Mouse (Mus musculus) layer of hippocampus, adult 18-20 months (tissue): Measurements from ENCODE around the gene Olfr809. TPM values are rescaled to one million over a fixed set of nuclear protein-coding genes. Genes with fewer than 3 reads are reported as not detected.

Experiments used
- DNase-seq, 2 experiments: peaks; one replicate each; pipeline ENCODE4 v3.0.0; 2022; ENCODE audit warnings: low spot score in 2 of 2
- long read RNA-seq: library from polyadenylated mRNA; stranded (forward); transcript quantifications from one replicate; pipeline ENCODE4 v2.0.0, GENCODE M21; 2021
- microRNA-seq, 2 experiments: library from miRNA; unstranded; fragments of <30 nt; microRNA quantifications; one replicate each; pipeline ENCODE4 v1.2.0; 2021
- total RNA-seq, 2 experiments: library from RNA; stranded (reverse); gene quantifications; 2 replicates each; pipeline ENCODE4 v1.2.3; 2021

Gene Olfr809
- not detected for total RNA-seq
- long read RNA-seq = 0 reads

GRCm38 (mm10) chr10:129774338-129774737 lies at the start of gene Olfr809:
Gene Olfr809, plus strand, starts transcription at chr10:129774638.
- DNase-seq = no peak

DNA sequence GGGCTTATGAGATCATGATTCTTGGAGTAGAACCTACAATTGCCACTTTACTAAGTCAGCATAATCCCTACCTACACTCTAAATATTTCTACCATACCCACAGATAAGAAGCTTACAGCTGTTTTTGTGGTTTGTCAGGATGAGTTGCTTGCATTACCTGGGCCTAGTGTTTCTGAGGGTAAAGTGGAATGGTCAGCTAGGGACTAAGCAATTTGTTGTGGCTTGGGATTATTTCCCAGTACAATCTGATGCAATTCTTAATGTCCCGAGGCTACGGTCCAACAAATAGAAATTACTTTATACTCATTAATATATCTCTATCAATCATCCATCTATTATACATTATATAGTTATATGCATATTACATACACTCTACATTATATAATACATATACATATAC lies 45.2 kb upstream of the Olfr809 start, which contains the start of gene Olfr805:
Gene Olfr805, minus strand, starts transcription at position 101 of the 400 bp plus-strand sequence.
- DNase-seq = no peak

GRCm38 (mm10) chr10:129741821-129742220 lies 32.6 kb upstream of the Olfr809 start, which contains the start of gene Olfr806:
Gene Olfr806, minus strand, starts transcription at chr10:129741921.
- DNase-seq = no peak

- DNase-seq = no peak
Observed at GRCm38 (mm10) chr10:129757693-129758092, 16.7 kb upstream of the Olfr809 start, which contains the start of gene Olfr807. Gene Olfr807, minus strand, starts transcription at chr10:129757793.

DNA sequence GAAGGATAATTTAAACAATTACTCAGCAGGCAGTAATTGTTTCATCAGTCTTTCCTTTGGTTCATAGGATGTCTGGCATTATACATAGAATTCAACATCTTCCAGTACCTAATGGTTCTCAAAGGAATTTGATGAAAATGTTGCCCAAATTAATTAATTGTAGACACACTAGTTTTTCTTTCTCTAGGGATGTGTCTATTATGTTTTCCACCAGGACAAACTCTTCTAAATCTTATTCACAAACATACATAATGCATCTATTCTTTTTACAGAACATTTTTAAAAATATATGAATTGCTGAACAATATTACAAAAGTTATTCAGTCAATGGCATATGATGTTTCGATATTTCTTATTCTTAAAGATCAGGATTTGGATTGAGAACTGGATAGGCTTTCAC lies 9.3 kb upstream of the Olfr809 start, which contains the start of gene Olfr808:
Gene Olfr808, plus strand, starts transcription at position 301 of the 400 bp plus-strand sequence.
- DNase-seq = no peak

GRCm38 (mm10) chr10:129778123-129778522 lies 3.7 kb downstream of the Olfr809 start:
- DNase-seq = no peak

GRCm38 (mm10) chr10:129794817-129795216 lies 20.4 kb downstream of the Olfr809 start, which contains the start of gene Olfr810:
Gene Olfr810, minus strand, starts transcription at chr10:129794917.
- no peak for DNase-seq

DNA sequence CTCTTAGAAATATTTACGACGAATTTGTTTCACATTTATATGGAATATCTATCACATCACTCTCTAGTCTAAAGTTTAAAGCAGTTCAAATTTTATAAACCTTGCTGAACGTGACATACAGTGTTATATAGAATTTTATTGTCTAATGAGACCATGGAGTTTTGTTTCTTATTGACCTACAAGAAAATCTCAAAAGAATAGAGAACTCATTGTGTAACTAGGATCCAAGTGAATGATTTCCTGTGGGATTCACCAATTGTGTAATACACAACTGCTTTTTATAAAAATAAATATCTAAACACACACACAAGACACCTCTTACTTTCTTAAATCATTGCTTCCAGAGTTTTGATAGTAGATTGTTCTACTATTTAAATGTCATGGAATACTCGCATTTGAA lies 29.9 kb downstream of the Olfr809 start, which contains the start of gene Olfr811:
Gene Olfr811, minus strand, starts transcription at position 101 of the 400 bp plus-strand sequence.
- no peak for DNase-seq

Small RNA genes within 50 kb of the gene (microRNA-seq; reads per million reads assigned to microRNA genes)
- gene Gm24485 = 0 reads per million in 2 experiments

Other genes starting within 250 kb of the Olfr809 start
- not detected for gene Olfr792, start 235.5 kb upstream of the Olfr809 start, total RNA-seq
- gene Olfr794, start 207.0 kb upstream of the Olfr809 start, total RNA-seq = not detected
- not detected for gene Olfr796, start 162.1 kb upstream of the Olfr809 start, total RNA-seq
- not detected for gene Olfr798, start 146.7 kb upstream of the Olfr809 start, total RNA-seq
- gene Olfr799, start 137.2 kb upstream of the Olfr809 start, total RNA-seq = not detected
- not detected for gene Olfr800, start 116.9 kb upstream of the Olfr809 start, total RNA-seq
- gene Olfr801, start 100.8 kb upstream of the Olfr809 start, total RNA-seq = not detected
- not detected for gene Olfr802, start 86.5 kb upstream of the Olfr809 start, total RNA-seq
- gene Olfr803, start 80.4 kb upstream of the Olfr809 start, total RNA-seq = not detected
- gene Olfr804, start 71.4 kb upstream of the Olfr809 start, total RNA-seq = not detected
- not detected for gene Olfr805, start 45.3 kb upstream of the Olfr809 start, total RNA-seq
- not detected for gene Olfr806, start 32.7 kb upstream of the Olfr809 start, total RNA-seq
- not detected for gene Olfr807, start 16.8 kb upstream of the Olfr809 start, total RNA-seq
- gene Olfr808, start 9.2 kb upstream of the Olfr809 start, total RNA-seq = not detected
- gene Olfr810, start 20.3 kb downstream of the Olfr809 start, total RNA-seq = not detected
- not detected for gene Olfr811, start 29.8 kb downstream of the Olfr809 start, total RNA-seq
- gene Olfr812, start 71.5 kb downstream of the Olfr809 start, total RNA-seq = not detected
- gene Olfr813, start 80.7 kb downstream of the Olfr809 start, total RNA-seq = not detected
- not detected for gene Olfr814, start 105.2 kb downstream of the Olfr809 start, total RNA-seq
- gene Olfr815, start 131.2 kb downstream of the Olfr809 start, total RNA-seq = not detected
- gene Olfr816, start 141.0 kb downstream of the Olfr809 start, total RNA-seq = not detected
- gene Olfr818, start 174.5 kb downstream of the Olfr809 start, total RNA-seq = not detected
- not detected for gene Olfr819, start 192.6 kb downstream of the Olfr809 start, total RNA-seq
- gene Olfr247, start 201.5 kb downstream of the Olfr809 start, total RNA-seq = not detected
- gene Gm10310, start 210.4 kb downstream of the Olfr809 start, total RNA-seq = not detected
- gene Olfr820, start 238.0 kb downstream of the Olfr809 start, total RNA-seq = not detected